Mouse (Mus musculus) hematopoietic stem cell, adult 5-6 weeks (primary cell): ENCODE results near the gene Gpr27. TPM values are rescaled to one million over a fixed set of nuclear protein-coding genes. Genes with fewer than 3 reads are reported as not detected.

Experiments used
- ATAC-seq, 2 experiments: fragments of 125-278 bp in 1 of 2; replicated peaks in 1 of 2; 2 replicates each; pipeline ENCODE4 v1.8.0; 2016 to 2017; ENCODE audit warnings: inconsistent platforms in 2 of 2, mild to moderate bottlenecking in 2 of 2, moderate number of reproducible peaks in 2 of 2, low read depth in 1 of 2, moderate TSS enrichment in 1 of 2; ENCODE audit not compliant: low FRiP score in 2 of 2, poor library complexity in 2 of 2, severe bottlenecking in 2 of 2, insufficient read depth in 1 of 2, low TSS enrichment in 1 of 2
- total RNA-seq: library from RNA; stranded (forward); fragments of 172-1452, 232-1000 nt; gene quantifications from 2 replicates; pipeline ENCODE4 v1.2.3, GENCODE M21; 2017

Gpr27 gene
- total RNA-seq = 0.25 and 0.88 TPM in 2 replicates

GRCm38 (mm10) chr6:99692206-99692915, at the start of gene Gpr27:
Gene Gpr27 (plus strand): TSS chr6:99692679.
- ATAC-seq = no peak

GRCm38 (mm10) chr6:99643439-99644199, 48.9 kb upstream of the Gpr27 start:
- no peak for ATAC-seq

- ATAC-seq = no peak
Observed at GRCm38 (mm10) chr6:99644386-99644785, 48.1 kb upstream of the Gpr27 start.

GRCm38 (mm10) chr6:99644876-99645275, 47.6 kb upstream of the Gpr27 start:
- no peak for ATAC-seq

GRCm38 (mm10) chr6:99646344-99646743, 46.1 kb upstream of the Gpr27 start:
- no peak for ATAC-seq

GRCm38 (mm10) chr6:99649307-99649706, 43.2 kb upstream of the Gpr27 start:
- 0 out of 4 replicates have a peak, but pooled peaks of 1 of the 2 experiments have one; percentile 22 for ATAC-seq

GRCm38 (mm10) chr6:99652341-99652740, 40.1 kb upstream of the Gpr27 start:
- no peak for ATAC-seq

- ATAC-seq = no peak
Observed at GRCm38 (mm10) chr6:99654343-99654742, 38.1 kb upstream of the Gpr27 start.

GRCm38 (mm10) chr6:99655488-99655887, 37.0 kb upstream of the Gpr27 start:
- peak; percentile 77 to 88 for ATAC-seq

GRCm38 (mm10) chr6:99656088-99656487, 36.4 kb upstream of the Gpr27 start:
- no peak for ATAC-seq

- 0 out of 4 replicates have a peak, but pooled peaks have one; percentile 8 to 14 for ATAC-seq
Observed at GRCm38 (mm10) chr6:99658586-99658985, 33.9 kb upstream of the Gpr27 start.

GRCm38 (mm10) chr6:99660443-99660842, 32.0 kb upstream of the Gpr27 start:
- ATAC-seq = no peak

GRCm38 (mm10) chr6:99663232-99663631, 29.2 kb upstream of the Gpr27 start:
- no peak for ATAC-seq

GRCm38 (mm10) chr6:99665457-99666317, 26.8 kb upstream of the Gpr27 start:
- ATAC-seq = peak in 1 of 2 experiments; percentile 10; a peak in 1 of 4 replicates

- ATAC-seq = peak; percentile 6 to 29; a peak in 2 of 4 replicates
Observed at GRCm38 (mm10) chr6:99666318-99667171, 25.9 kb upstream of the Gpr27 start, which contains the start of the genes Eif4e3 and Gm20696. Gene Eif4e3 (minus strand): TSS chr6:99666771. Gene Gm20696 (minus strand): TSS chr6:99666797.

- ATAC-seq = peak; percentile 71 to 84
Observed at GRCm38 (mm10) chr6:99667290-99667689, 25.2 kb upstream of the Gpr27 start.
